Mouse (Mus musculus): ENCODE results near the gene Nkain4.

Nkain4 gene

GRCm38 (mm10) chr2:180893537-180894028, 60.9 kb downstream of the Nkain4 start:
- DNase-seq = peak; percentile 69 to 72

GRCm38 (mm10) chr2:180892841-180893521, 61.5 kb downstream of the Nkain4 start:
- DNase-seq = peak; percentile 97 to 99

- DNase-seq = peak in 1 of 2 experiments; percentile 33
These were observed 62.6 kb downstream of the Nkain4 start for GRCm38 (mm10) chr2:180891835-180892323.

GRCm38 (mm10) chr2:180891075-180891834, 63.2 kb downstream of the Nkain4 start:
- DNase-seq = peak; percentile 63 to 67

GRCm38 (mm10) chr2:180890422-180891074, 64.0 kb downstream of the Nkain4 start:
- DNase-seq = no peak

GRCm38 (mm10) chr2:180889921-180890280, 64.6 kb downstream of the Nkain4 start:
- DNase-seq = no peak

- no peak for DNase-seq
These were observed 65.1 kb downstream of the Nkain4 start for GRCm38 (mm10) chr2:180889271-180889920.

- DNase-seq = no peak
These were observed 69.2 kb downstream of the Nkain4 start for GRCm38 (mm10) chr2:180885270-180885669.

All from cerebellum, adult 18-20 months (tissue).